Mouse (Mus musculus) kidney, embryonic 16.5 days (tissue): Measurements from ENCODE around the gene Trappc3l. TPM values are rescaled to one million over a fixed set of nuclear protein-coding genes. Genes with fewer than 3 reads are reported as not detected.

ENCODE experiments used
- ATAC-seq: fragments of 200-750 bp; cut with Nextera tagmentation; 2 replicates; pipeline ENCODE4 v1.8.0; 2017; ENCODE audit warnings: moderate TSS enrichment; ENCODE audit not compliant: low FRiP score, low TSS enrichment
- H3K27ac ChIP-seq: fragments of 300-500 bp; sonication (generic); 2 replicates; pipeline ENCODE4 v1.5.1; 2014; ENCODE audit warnings: low read length
- H3K27me3 ChIP-seq: fragments of 300-500 bp; sonication (generic); 2 replicates; pipeline ENCODE4 v1.6.1; 2014; ENCODE audit warnings: low read length, control low read depth, mixed read lengths; ENCODE audit not compliant: insufficient read depth
- H3K36me3 ChIP-seq: fragments of 300-500 bp; sonication (generic); 2 replicates; pipeline ENCODE4 v1.6.1; 2014; ENCODE audit warnings: low read length, control low read depth, mixed read lengths; ENCODE audit not compliant: insufficient read depth
- H3K4me1 ChIP-seq: fragments of 300-500 bp; sonication (generic); 2 replicates; pipeline ENCODE4 v1.6.1; 2014; ENCODE audit warnings: low read length, control low read depth, mixed read lengths; ENCODE audit not compliant: insufficient read depth
- H3K4me2 ChIP-seq: fragments of 300-500 bp; sonication (generic); replicated peaks from 2 replicates; pipeline ENCODE4 v1.6.1; 2014; ENCODE audit warnings: low read depth, low read length
- H3K4me3 ChIP-seq: fragments of 300-500 bp; sonication (generic); 2 replicates; pipeline ENCODE4 v1.5.1; 2014; ENCODE audit warnings: mild to moderate bottlenecking, low read length
- H3K9ac ChIP-seq: fragments of 300-500 bp; sonication (generic); replicated peaks from 2 replicates; pipeline ENCODE4 v1.6.1; 2014; ENCODE audit warnings: low read length
- H3K9me3 ChIP-seq: fragments of 300-500 bp; sonication (generic); 2 replicates; pipeline ENCODE4 v1.6.1; 2016; ENCODE audit warnings: low read length, control low read depth
- WGBS: fragments of 180-500 bp; shearing (Covaris S2); extraction: QIAGEN DNeasy Blood & Tissue Kit; methylation state at CpG from one replicate; pipeline ENCODE4 v1.1.7; 2014; 5-methylcytosine and 5-hydroxymethylcytosine counted together
- polyA plus RNA-seq: library from polyadenylated mRNA; unstranded; fragments of >200 nt; fragmentation: Nextera tagmentation; extraction: Ambion mirVana; gene quantifications from 2 replicates; pipeline ENCODE4 v1.2.1, GENCODE M21; 2015

The Trappc3l gene
- polyA plus RNA-seq, 1 experiment from 2014 or later, result not detected

- Histone ChIP-seq H3K4me2 (no peak overlapping the region), H3K4me3 (no peak overlapping the region), H3K27ac (no peak overlapping the region), H3K4me1 (0 out of 2 replicates have a peak, but pooled peaks cover 3% of the 10 kb centered on the region), H3K9me3 (no peaks in the 10 kb centered on the region), H3K9ac (no peak overlapping the region), H3K36me3 (no peaks in the 10 kb centered on the region), H3K27me3 (peaks cover 6% of the 10 kb centered on the region; the same call in 1 of the 2 replicates)
- ATAC-seq, result peak; percentile 73; the same call in 1 of the 2 replicates
- 13% methylated on average over 5 of the region's 5 CpGs for WGBS
These were observed 810 bp upstream of the Trappc3l start for GRCm38 (mm10) chr10:34036587-34036986.

- no peak within 1 kb of the TSS for H3K9ac ChIP-seq
- no peak for ATAC-seq
- no peaks in the 10 kb centered on the region for H3K4me1 ChIP-seq
- H3K4me3 ChIP-seq, result no peak within 1 kb of the TSS
- no peaks in the 10 kb centered on the region for H3K36me3 ChIP-seq
- no peak within 1 kb of the TSS for H3K27ac ChIP-seq
- H3K27me3 ChIP-seq, result no peaks in the 10 kb centered on the region
- H3K4me2 ChIP-seq, result no peak within 1 kb of the TSS
- no peaks in the 10 kb centered on the region for H3K9me3 ChIP-seq
- 82% methylated on average over 5 of the region's 5 CpGs for WGBS
These were observed 6.8 kb downstream of the Trappc3l start, which contains the start of gene Calhm4 for GRCm38 (mm10) chr10:34044210-34044609. Gene Calhm4 (minus strand): TSS chr10:34044310.

GRCm38 (mm10) chr10:34053987-34054386 is 16.6 kb downstream of the Trappc3l start:
- WGBS, result 72% methylated on average over 2 of the region's 2 CpGs

GRCm38 (mm10) chr10:34066591-34066990 is 29.2 kb downstream of the Trappc3l start:
- Histone ChIP-seq H3K4me3 (no peak overlapping the region), H3K36me3 (no peaks in the 10 kb centered on the region), H3K9me3 (no peaks in the 10 kb centered on the region), H3K4me2 (no peak overlapping the region), H3K4me1 (no peaks in the 10 kb centered on the region), H3K27me3 (no peaks in the 10 kb centered on the region), H3K27ac (no peak overlapping the region), H3K9ac (no peak overlapping the region)
- ATAC-seq, result no peak
- 55% methylated on average over 3 of the region's 3 CpGs for WGBS

More at GRCm38 (mm10) chr10:34053987-34054386, 16.6 kb downstream of the Trappc3l start:
- Histone ChIP-seq H3K9ac (no peak overlapping the region), H3K4me2 (no peak overlapping the region), H3K36me3 (no peaks in the 10 kb centered on the region), H3K4me3 (no peak overlapping the region), H3K4me1 (no peaks in the 10 kb centered on the region), H3K27me3 (no peaks in the 10 kb centered on the region), H3K27ac (no peak overlapping the region), H3K9me3 (no peaks in the 10 kb centered on the region)
- no peak for ATAC-seq

- Histone ChIP-seq H3K9me3 (no peaks in the 10 kb centered on the region), H3K9ac (no peak overlapping the region), H3K27me3 (no peaks in the 10 kb centered on the region), H3K4me2 (no peak overlapping the region), H3K4me3 (no peak overlapping the region), H3K27ac (no peak overlapping the region), H3K36me3 (no peaks in the 10 kb centered on the region), H3K4me1 (no peaks in the 10 kb centered on the region)
- no peak for ATAC-seq
- 78% methylated on average over 1 of the region's 1 CpGs for WGBS
These were observed 32.2 kb downstream of the Trappc3l start for GRCm38 (mm10) chr10:34069606-34070005.

- Histone ChIP-seq H3K4me2 (no peak overlapping the region), H3K9me3 (no peaks in the 10 kb centered on the region), H3K27me3 (no peaks in the 10 kb centered on the region), H3K27ac (no peak overlapping the region), H3K4me3 (no peak overlapping the region), H3K4me1 (no peaks in the 10 kb centered on the region), H3K9ac (no peak overlapping the region), H3K36me3 (no peaks in the 10 kb centered on the region)
- ATAC-seq, result no peak
- 35% methylated on average over 5 of the region's 5 CpGs for WGBS
These were observed 33.6 kb downstream of the Trappc3l start for GRCm38 (mm10) chr10:34070999-34071492.

GRCm38 (mm10) chr10:34071650-34072049 is 34.3 kb downstream of the Trappc3l start:
- WGBS, result 52% methylated on average over 2 of the region's 2 CpGs
- no peaks in the 10 kb centered on the region for H3K27me3 ChIP-seq
- H3K4me1 ChIP-seq, result no peaks in the 10 kb centered on the region
- H3K4me2 ChIP-seq, result no peak overlapping the region
- H3K9me3 ChIP-seq, result no peaks in the 10 kb centered on the region
- H3K27ac ChIP-seq, result no peak overlapping the region
- H3K9ac ChIP-seq, result no peak overlapping the region
- no peak for ATAC-seq
- H3K4me3 ChIP-seq, result no peak overlapping the region
- H3K36me3 ChIP-seq, result no peaks in the 10 kb centered on the region

GRCm38 (mm10) chr10:34074522-34075200 is 37.3 kb downstream of the Trappc3l start:
- H3K9me3 ChIP-seq, result no peaks in the 10 kb centered on the region
- WGBS, result 78% methylated on average over 5 of the region's 5 CpGs
- H3K27ac ChIP-seq, result no peak overlapping the region
- H3K36me3 ChIP-seq, result no peaks in the 10 kb centered on the region
- no peaks in the 10 kb centered on the region for H3K4me1 ChIP-seq
- ATAC-seq, result no peak
- no peak overlapping the region for H3K9ac ChIP-seq
- H3K4me2 ChIP-seq, result no peak overlapping the region
- no peaks in the 10 kb centered on the region for H3K27me3 ChIP-seq
- H3K4me3 ChIP-seq, result no peak overlapping the region

- H3K9me3 ChIP-seq, result no peaks in the 10 kb centered on the region
- no peak overlapping the region for H3K9ac ChIP-seq
- no peak overlapping the region for H3K4me2 ChIP-seq
- no peak for ATAC-seq
- H3K4me1 ChIP-seq, result no peaks in the 10 kb centered on the region
- 97% methylated on average over 1 of the region's 1 CpGs for WGBS
- H3K27me3 ChIP-seq, result no peaks in the 10 kb centered on the region
- no peaks in the 10 kb centered on the region for H3K36me3 ChIP-seq
- no peak overlapping the region for H3K27ac ChIP-seq
- H3K4me3 ChIP-seq, result no peak overlapping the region
These were observed 49.1 kb downstream of the Trappc3l start for GRCm38 (mm10) chr10:34086514-34086913.

- Histone ChIP-seq H3K27ac (no peak overlapping the region), H3K4me2 (no peak overlapping the region), H3K4me3 (no peak overlapping the region), H3K27me3 (no peaks in the 10 kb centered on the region), H3K36me3 (no peaks in the 10 kb centered on the region), H3K4me1 (no peaks in the 10 kb centered on the region), H3K9me3 (no peaks in the 10 kb centered on the region), H3K9ac (no peak overlapping the region)
- 78% methylated on average over 2 of the region's 2 CpGs for WGBS
- no peak for ATAC-seq
These were observed 51.1 kb downstream of the Trappc3l start for GRCm38 (mm10) chr10:34088515-34088914.
